Mouse (Mus musculus): ENCODE results near the gene Dzip1. TPM values are rescaled to one million over a fixed set of nuclear protein-coding genes. Genes with fewer than 3 reads are reported as not detected.

Dzip1 gene
- polyA plus RNA-seq, 2 experiments = 26.0 to 52.1 TPM

- DNase-seq (ENCODE audit: low spot score) = no peak
- ATAC-seq (ENCODE audit: low FRiP score, low read depth) = no peak
- Histone ChIP-seq H3K4me3 (replicated peaks; ENCODE audit: low read length) (no peak overlapping the region), H3K9ac (ENCODE audit: low read depth, low read length, severe bottlenecking) (no peak overlapping the region), H3K36me3 (ENCODE audit: control insufficient read depth, insufficient read depth, low read length) (no peaks in the 10 kb centered on the region), H3K4me2 (replicated peaks; ENCODE audit: low read depth, low read length, severe bottlenecking) (no peak overlapping the region), H3K4me1 (ENCODE audit: control insufficient read depth, insufficient read depth, low read length) (no peaks in the 10 kb centered on the region), H3K9me3 (ENCODE audit: control insufficient read depth, low read length) (no peaks in the 10 kb centered on the region), H3K27me3 (ENCODE audit: control insufficient read depth, insufficient read depth, low read length) (no peaks in the 10 kb centered on the region), H3K27ac (replicated peaks; ENCODE audit: low read depth, low read length) (no peak overlapping the region)
- TF ChIP-seq POLR2A (IDR thresholded peaks at IDR 0.05; ENCODE audit: borderline replicate concordance, extremely low read depth, insufficient read depth, insufficient read length) = no peak
- WGBS = 70% methylated on average over 6 of the region's 8 CpGs
Observed at GRCm38 (mm10) chr14:118932956-118933355, 7.7 kb upstream of the Dzip1 start.

GRCm38 (mm10) chr14:118931181-118931580 is 5.9 kb upstream of the Dzip1 start:
- no peak for DNase-seq (ENCODE audit: low spot score)
- Histone ChIP-seq H3K27ac (replicated peaks; ENCODE audit: low read depth, low read length) (no peak overlapping the region), H3K4me1 (ENCODE audit: control insufficient read depth, insufficient read depth, low read length) (no peaks in the 10 kb centered on the region), H3K4me3 (replicated peaks; ENCODE audit: low read length) (no peak overlapping the region), H3K9ac (ENCODE audit: low read depth, low read length, severe bottlenecking) (no peak overlapping the region), H3K9me3 (ENCODE audit: control insufficient read depth, low read length) (no peaks in the 10 kb centered on the region), H3K4me2 (replicated peaks; ENCODE audit: low read depth, low read length, severe bottlenecking) (no peak overlapping the region), H3K36me3 (ENCODE audit: control insufficient read depth, insufficient read depth, low read length) (no peaks in the 10 kb centered on the region), H3K27me3 (ENCODE audit: control insufficient read depth, insufficient read depth, low read length) (no peaks in the 10 kb centered on the region)
- 66% methylated on average over 2 of the region's 2 CpGs for WGBS
- TF ChIP-seq POLR2A (IDR thresholded peaks at IDR 0.05; ENCODE audit: borderline replicate concordance, extremely low read depth, insufficient read depth, insufficient read length) = no peak
- ATAC-seq (ENCODE audit: low FRiP score, low read depth) = no peak

- H3K27me3 ChIP-seq (ENCODE audit: control insufficient read depth, insufficient read depth, low read length) = no peaks in the 10 kb centered on the region
- H3K4me3 ChIP-seq (replicated peaks; ENCODE audit: low read length) = no peak overlapping the region
- no peaks in the 10 kb centered on the region for H3K9me3 ChIP-seq (ENCODE audit: control insufficient read depth, low read length)
- no peaks in the 10 kb centered on the region for H3K36me3 ChIP-seq (ENCODE audit: control insufficient read depth, insufficient read depth, low read length)
- H3K4me1 ChIP-seq (ENCODE audit: control insufficient read depth, insufficient read depth, low read length) = peaks cover 4% of the 10 kb centered on the region; the same call in 1 of the 2 replicates
- no peak for TF ChIP-seq POLR2A (IDR thresholded peaks at IDR 0.05; ENCODE audit: borderline replicate concordance, extremely low read depth, insufficient read depth, insufficient read length)
- no peak overlapping the region for H3K4me2 ChIP-seq (replicated peaks; ENCODE audit: low read depth, low read length, severe bottlenecking)
- WGBS = 87% methylated on average over 2 of the region's 2 CpGs
- no peak overlapping the region for H3K9ac ChIP-seq (ENCODE audit: low read depth, low read length, severe bottlenecking)
- no peak for ATAC-seq (ENCODE audit: low FRiP score, low read depth)
- H3K27ac ChIP-seq (replicated peaks; ENCODE audit: low read depth, low read length) = no peak overlapping the region
- DNase-seq (ENCODE audit: low spot score) = no peak
Observed at GRCm38 (mm10) chr14:118930777-118931176, 5.5 kb upstream of the Dzip1 start.

GRCm38 (mm10) chr14:118929779-118930178 is 4.5 kb upstream of the Dzip1 start:
- Histone ChIP-seq H3K9me3 (ENCODE audit: control insufficient read depth, low read length) (no peaks in the 10 kb centered on the region), H3K9ac (ENCODE audit: low read depth, low read length, severe bottlenecking) (no peak overlapping the region), H3K36me3 (ENCODE audit: control insufficient read depth, insufficient read depth, low read length) (no peaks in the 10 kb centered on the region), H3K27me3 (ENCODE audit: control insufficient read depth, insufficient read depth, low read length) (no peaks in the 10 kb centered on the region), H3K4me3 (replicated peaks; ENCODE audit: low read length) (no peak overlapping the region), H3K27ac (replicated peaks; ENCODE audit: low read depth, low read length) (no peak overlapping the region), H3K4me2 (replicated peaks; ENCODE audit: low read depth, low read length, severe bottlenecking) (no peak overlapping the region), H3K4me1 (ENCODE audit: control insufficient read depth, insufficient read depth, low read length) (peaks cover 6% of the 10 kb centered on the region; the same call in 1 of the 2 replicates)
- WGBS = 74% methylated on average over 2 of the region's 2 CpGs
- ATAC-seq (ENCODE audit: low FRiP score, low read depth) (no peak), DNase-seq (ENCODE audit: low spot score) (no peak)
- TF ChIP-seq POLR2A (IDR thresholded peaks at IDR 0.05; ENCODE audit: borderline replicate concordance, extremely low read depth, insufficient read depth, insufficient read length) = no peak

- no peaks in the 10 kb centered on the region for H3K9me3 ChIP-seq (ENCODE audit: control insufficient read depth, low read length)
Observed at GRCm38 (mm10) chr14:118928565-118928964, 3.3 kb upstream of the Dzip1 start.

More at GRCm38 (mm10) chr14:118928565-118928964, 3.3 kb upstream of the Dzip1 start:
- Histone ChIP-seq H3K4me2 (replicated peaks; ENCODE audit: low read depth, low read length, severe bottlenecking) (no peak overlapping the region), H3K4me3 (replicated peaks; ENCODE audit: low read length) (no peak overlapping the region), H3K9ac (ENCODE audit: low read depth, low read length, severe bottlenecking) (no peak overlapping the region), H3K27ac (replicated peaks; ENCODE audit: low read depth, low read length) (no peak overlapping the region), H3K4me1 (ENCODE audit: control insufficient read depth, insufficient read depth, low read length) (peaks cover 10% of the 10 kb centered on the region), H3K27me3 (ENCODE audit: control insufficient read depth, insufficient read depth, low read length) (no peaks in the 10 kb centered on the region), H3K36me3 (ENCODE audit: control insufficient read depth, insufficient read depth, low read length) (no peaks in the 10 kb centered on the region)
- WGBS = 79% methylated on average over 3 of the region's 3 CpGs
- ATAC-seq (ENCODE audit: low FRiP score, low read depth) = no peak
- no peak for TF ChIP-seq POLR2A (IDR thresholded peaks at IDR 0.05; ENCODE audit: borderline replicate concordance, extremely low read depth, insufficient read depth, insufficient read length)
- DNase-seq (ENCODE audit: low spot score) = no peak

Data from limb, embryonic 14.5 days (tissue).